Mouse (Mus musculus) bone marrow macrophage, adult 2 months (primary cell): ENCODE results near the gene Kat7.

Experiments used
- CTCF ChIP-seq: IDR thresholded peaks from 2 replicates; pipeline ENCODE4 v1.5.1; 2012; ENCODE audit warnings: low read depth, mild to moderate bottlenecking, low read length, moderate library complexity
- POLR2A ChIP-seq: IDR thresholded peaks from 2 replicates; pipeline ENCODE4 v1.6.1; 2012; ENCODE audit warnings: mild to moderate bottlenecking, low read depth, low read length, borderline replicate concordance

DNA sequence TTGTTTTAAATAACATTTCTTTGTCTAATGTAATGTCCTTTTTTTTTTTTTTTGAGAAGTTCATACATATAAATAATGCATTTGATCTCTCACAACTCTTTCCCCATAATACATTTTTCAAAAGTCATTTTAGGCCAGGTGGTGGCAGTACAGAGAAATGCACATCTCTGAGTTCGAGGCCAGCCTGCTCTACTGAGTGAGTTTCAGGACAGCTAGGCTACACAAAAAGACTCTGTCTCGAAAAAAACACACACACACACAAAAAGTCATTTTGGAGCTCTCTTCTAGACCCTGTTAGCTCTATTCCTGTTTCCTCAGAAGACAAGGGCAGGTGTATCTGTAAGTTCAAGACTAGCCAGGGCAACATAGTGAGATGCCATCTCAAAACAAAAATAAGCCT is 42.6 kb upstream of the Kat7 start:
- TF ChIP-seq POLR2A (no peak), CTCF (no peak)
